Mouse (Mus musculus) embryonic facial prominence, embryonic 15.5 days (tissue): ENCODE data around the gene Bach2. TPM values are rescaled to one million over a fixed set of nuclear protein-coding genes. Genes with fewer than 3 reads are reported as not detected.

Experiments
- ATAC-seq: fragments of 200-750 bp; cut with Nextera tagmentation; 2 replicates; pipeline ENCODE4 v1.8.0; 2017; ENCODE audit warnings: low read depth, moderate TSS enrichment; ENCODE audit not compliant: insufficient number of reproducible peaks, low FRiP score, low TSS enrichment
- H3K27ac ChIP-seq: fragments of 300-500 bp; sonication (generic); replicated peaks from 2 replicates; pipeline ENCODE4 v1.5.1; 2015; ENCODE audit warnings: mild to moderate bottlenecking, inconsistent platforms
- H3K27me3 ChIP-seq: fragments of 300-500 bp; sonication (generic); 2 replicates; pipeline ENCODE4 v1.6.1; 2015; ENCODE audit warnings: inconsistent platforms
- H3K36me3 ChIP-seq: fragments of 300-500 bp; sonication (generic); 2 replicates; pipeline ENCODE4 v1.6.1; 2015; ENCODE audit warnings: mild to moderate bottlenecking, inconsistent platforms
- H3K4me1 ChIP-seq: fragments of 300-500 bp; sonication (generic); 2 replicates; pipeline ENCODE4 v1.6.1; 2015; ENCODE audit warnings: inconsistent platforms
- H3K4me2 ChIP-seq: fragments of 300-500 bp; sonication (generic); replicated peaks from 2 replicates; pipeline ENCODE4 v1.6.1; 2015; ENCODE audit warnings: mild to moderate bottlenecking, inconsistent platforms
- H3K4me3 ChIP-seq: fragments of 300-500 bp; sonication (generic); replicated peaks from 2 replicates; pipeline ENCODE4 v1.5.1; 2015; ENCODE audit warnings: mild to moderate bottlenecking, inconsistent platforms
- H3K9ac ChIP-seq: fragments of 300-500 bp; sonication (generic); 2 replicates; pipeline ENCODE4 v1.6.1; 2015; ENCODE audit warnings: inconsistent platforms
- H3K9me3 ChIP-seq: fragments of 300-500 bp; sonication (generic); replicated peaks from 2 replicates; pipeline ENCODE4 v1.6.1; 2016; ENCODE audit warnings: inconsistent platforms
- WGBS: fragments of 180-500 bp; shearing (Covaris S2); methylation state at CpG from one replicate; pipeline ENCODE4 v1.1.7; 2015; 5-methylcytosine and 5-hydroxymethylcytosine counted together
- polyA plus RNA-seq: library from polyadenylated mRNA; unstranded; fragments of >200 nt; fragmentation: Nextera tagmentation; extraction: Ambion mirVana; gene quantifications from 2 replicates; pipeline ENCODE4 v1.2.1, GENCODE M21; 2015

Gene Bach2
- polyA plus RNA-seq, 1 experiment from 2014 or later, result 7.2 TPM

GRCm38 (mm10) chr4:32334131-32334530, 95.5 kb downstream of the Bach2 start:
- H3K36me3 ChIP-seq, result no peaks in the 10 kb centered on the region
- no peaks in the 10 kb centered on the region for H3K27me3 ChIP-seq
- no peak overlapping the region for H3K27ac ChIP-seq
- H3K9ac ChIP-seq, result no peak overlapping the region
- H3K4me2 ChIP-seq, result no peak overlapping the region
- H3K4me1 ChIP-seq, result no peaks in the 10 kb centered on the region
- WGBS, result 91% methylated on average over 1 of the region's 1 CpGs
- no peaks in the 10 kb centered on the region for H3K9me3 ChIP-seq
- ATAC-seq, result no peak
- H3K4me3 ChIP-seq, result no peak overlapping the region

GRCm38 (mm10) chr4:32334765-32335164, 96.2 kb downstream of the Bach2 start:
- H3K4me1 ChIP-seq, result no peaks in the 10 kb centered on the region
- H3K9ac ChIP-seq, result no peak overlapping the region
- H3K9me3 ChIP-seq, result no peaks in the 10 kb centered on the region
- H3K4me3 ChIP-seq, result no peak overlapping the region
- WGBS, result 87% methylated on average over 5 of the region's 5 CpGs
- no peak overlapping the region for H3K4me2 ChIP-seq
- no peak overlapping the region for H3K27ac ChIP-seq
- H3K27me3 ChIP-seq, result no peaks in the 10 kb centered on the region
- ATAC-seq, result no peak
- no peaks in the 10 kb centered on the region for H3K36me3 ChIP-seq

- Histone ChIP-seq H3K4me2 (no peak overlapping the region), H3K36me3 (no peaks in the 10 kb centered on the region), H3K4me3 (no peak overlapping the region), H3K27ac (no peak overlapping the region), H3K27me3 (no peaks in the 10 kb centered on the region), H3K9ac (no peak overlapping the region), H3K9me3 (no peaks in the 10 kb centered on the region), H3K4me1 (no peaks in the 10 kb centered on the region)
- ATAC-seq, result no peak
- 68% methylated on average over 12 of the region's 12 CpGs for WGBS
These were observed 97.1 kb downstream of the Bach2 start for GRCm38 (mm10) chr4:32335659-32336058.

GRCm38 (mm10) chr4:32336642-32337041, 98.0 kb downstream of the Bach2 start:
- H3K4me2 ChIP-seq, result no peak overlapping the region
- no peaks in the 10 kb centered on the region for H3K9me3 ChIP-seq
- no peak overlapping the region for H3K4me3 ChIP-seq
- H3K36me3 ChIP-seq, result no peaks in the 10 kb centered on the region
- no peak overlapping the region for H3K27ac ChIP-seq
- no peaks in the 10 kb centered on the region for H3K27me3 ChIP-seq
- no peaks in the 10 kb centered on the region for H3K4me1 ChIP-seq
- ATAC-seq, result no peak
- WGBS, result 66% methylated on average over 4 of the region's 4 CpGs
- H3K9ac ChIP-seq, result no peak overlapping the region

- H3K36me3 ChIP-seq, result no peaks in the 10 kb centered on the region
- H3K27ac ChIP-seq, result no peak overlapping the region
- no peak overlapping the region for H3K4me2 ChIP-seq
- H3K4me3 ChIP-seq, result no peak overlapping the region
- no peaks in the 10 kb centered on the region for H3K27me3 ChIP-seq
- H3K4me1 ChIP-seq, result no peaks in the 10 kb centered on the region
- whole genome bisulfite sequencing, result 25% methylated on average over 11 of the region's 11 CpGs
- no peaks in the 10 kb centered on the region for H3K9me3 ChIP-seq
- no peak for ATAC-seq
- no peak overlapping the region for H3K9ac ChIP-seq
These were observed 99.0 kb downstream of the Bach2 start for GRCm38 (mm10) chr4:32337638-32338037.

- no peaks in the 10 kb centered on the region for H3K36me3 ChIP-seq
- no peak for ATAC-seq
These were observed 99.8 kb downstream of the Bach2 start for GRCm38 (mm10) chr4:32338451-32338850.

GRCm38 (mm10) chr4:32340844-32341243, 102.2 kb downstream of the Bach2 start:
- Histone ChIP-seq H3K4me3 (no peak overlapping the region), H3K4me2 (no peak overlapping the region)
- ATAC-seq, result no peak

More at GRCm38 (mm10) chr4:32338451-32338850, 99.8 kb downstream of the Bach2 start:
- Histone ChIP-seq H3K4me1 (peaks cover 3% of the 10 kb centered on the region; the same call in 1 of the 2 replicates), H3K4me2 (no peak overlapping the region), H3K9me3 (no peaks in the 10 kb centered on the region), H3K27ac (no peak overlapping the region), H3K9ac (no peak overlapping the region), H3K27me3 (no peaks in the 10 kb centered on the region), H3K4me3 (no peak overlapping the region)
- 68% methylated on average over 10 of the region's 10 CpGs for WGBS

GRCm38 (mm10) chr4:32342269-32342668, 103.7 kb downstream of the Bach2 start:
- WGBS, result 73% methylated on average over 7 of the region's 7 CpGs
- ATAC-seq, result no peak
- H3K27ac ChIP-seq, result no peak overlapping the region
- H3K4me1 ChIP-seq, result peaks cover 9% of the 10 kb centered on the region; the same call in 1 of the 2 replicates
- no peaks in the 10 kb centered on the region for H3K36me3 ChIP-seq
- no peak overlapping the region for H3K4me3 ChIP-seq
- no peaks in the 10 kb centered on the region for H3K27me3 ChIP-seq
- no peaks in the 10 kb centered on the region for H3K9me3 ChIP-seq
- no peak overlapping the region for H3K4me2 ChIP-seq
- no peak overlapping the region for H3K9ac ChIP-seq

More at GRCm38 (mm10) chr4:32340844-32341243, 102.2 kb downstream of the Bach2 start:
- Histone ChIP-seq H3K27me3 (no peaks in the 10 kb centered on the region), H3K9ac (no peak overlapping the region), H3K4me1 (peaks cover 9% of the 10 kb centered on the region; the same call in 1 of the 2 replicates), H3K9me3 (no peaks in the 10 kb centered on the region), H3K36me3 (no peaks in the 10 kb centered on the region), H3K27ac (no peak overlapping the region)
- 60% methylated on average over 7 of the region's 7 CpGs for WGBS

- Histone ChIP-seq H3K9me3 (no peaks in the 10 kb centered on the region), H3K4me1 (peaks cover 9% of the 10 kb centered on the region; the same call in 1 of the 2 replicates), H3K9ac (no peak overlapping the region), H3K4me3 (no peak overlapping the region), H3K27me3 (no peaks in the 10 kb centered on the region), H3K4me2 (no peak overlapping the region), H3K36me3 (no peaks in the 10 kb centered on the region), H3K27ac (no peak overlapping the region)
- WGBS, result 50% methylated on average over 14 of the region's 14 CpGs
- ATAC-seq, result no peak
These were observed 104.9 kb downstream of the Bach2 start for GRCm38 (mm10) chr4:32343256-32344165.

- Histone ChIP-seq H3K4me1 (peaks cover 9% of the 10 kb centered on the region; the same call in 1 of the 2 replicates), H3K27me3 (no peaks in the 10 kb centered on the region), H3K36me3 (no peaks in the 10 kb centered on the region), H3K4me3 (no peak overlapping the region), H3K4me2 (no peak overlapping the region), H3K9ac (no peak overlapping the region), H3K9me3 (no peaks in the 10 kb centered on the region), H3K27ac (no peak overlapping the region)
- WGBS, result 80% methylated on average over 9 of the region's 9 CpGs
- ATAC-seq, result no peak
These were observed 105.7 kb downstream of the Bach2 start for GRCm38 (mm10) chr4:32344276-32344675.

GRCm38 (mm10) chr4:32347202-32347601, 108.6 kb downstream of the Bach2 start:
- H3K27ac ChIP-seq, result no peak overlapping the region
- ATAC-seq, result no peak
- peaks cover 9% of the 10 kb centered on the region; the same call in 1 of the 2 replicates for H3K4me1 ChIP-seq
- 51% methylated on average over 6 of the region's 6 CpGs for WGBS
- H3K9me3 ChIP-seq, result no peaks in the 10 kb centered on the region
- no peak overlapping the region for H3K4me3 ChIP-seq
- no peaks in the 10 kb centered on the region for H3K27me3 ChIP-seq
- H3K9ac ChIP-seq, result no peak overlapping the region
- H3K36me3 ChIP-seq, result no peaks in the 10 kb centered on the region
- H3K4me2 ChIP-seq, result no peak overlapping the region
